Comparison of ENCODE assay signal across 9 mouse cellular contexts in genomic region chr2:25289651-25290050, GRCm38 (mm10). TPM values are rescaled to one million over a fixed set of nuclear protein-coding genes. Genes with fewer than 3 reads are reported as not detected.
DNase-seq lines count a peak whose midpoint lies in the region; ATAC-seq and TF ChIP-seq lines count a peak whose summit lies in the region.
"Had no signal": no experiment of that assay in that cellular context is flagged by ENCODE, and none has a peak within 500 bp of the region (broad histone marks: within the 10 kb centered on the region; RNA-seq: fewer than 3 reads in every experiment).

Gene Lrrc26, plus strand, starts transcription at chr2:25289915.

- H3K27ac ChIP-seq in embryonic facial prominence, embryonic 15.5 days (replicated peaks), result no peak within 1 kb of the TSS
- H3K27ac ChIP-seq in kidney, adult 2 months (ENCODE audit: insufficient read depth, low read depth, low read length), result no peak within 1 kb of the TSS

- no peak for TF ChIP-seq POLR2A in kidney, adult 2 months (IDR thresholded peaks at IDR 0.05; ENCODE audit: low read depth, low read length)

- H3K9ac ChIP-seq in embryonic facial prominence, embryonic 15.5 days, result no peak within 1 kb of the TSS

- ATAC-seq in embryonic facial prominence, embryonic 15.5 days (ENCODE audit: insufficient number of reproducible peaks, low FRiP score, low TSS enrichment, low read depth), result no peak
- no peak for ATAC-seq in monocyte, adult 5-6 weeks (replicated peaks; ENCODE audit: insufficient number of reproducible peaks, low FRiP score, low TSS enrichment, poor library complexity, severe bottlenecking)
- ATAC-seq in megakaryocyte-erythroid progenitor cell, adult 5-6 weeks (replicated peaks; ENCODE audit: low FRiP score, low TSS enrichment, poor library complexity, severe bottlenecking), result no peak

- H3K4me2 ChIP-seq in embryonic facial prominence, embryonic 15.5 days (replicated peaks), result peak within 1 kb of the TSS; percentile 49

- WGBS in embryonic facial prominence, embryonic 15.5 days, result 6% methylated on average over 11 of the region's 11 CpGs
- 5% methylated on average over 11 of the region's 11 CpGs for WGBS in kidney, adult 2 months

- H3K4me3 ChIP-seq in embryonic facial prominence, embryonic 15.5 days (replicated peaks), result peak within 1 kb of the TSS; percentile 38
- H3K4me3 ChIP-seq in kidney, adult 2 months (ENCODE audit: insufficient read depth, low read depth, low read length), result peak within 1 kb of the TSS; percentile 5; the same call in 1 of the 2 replicates

- no peak for TF ChIP-seq CTCF in kidney, adult 2 months (conservative IDR thresholded peaks at IDR 0.05; ENCODE audit: insufficient read depth, insufficient read length, low read depth, low read length)

- H3K27me3 ChIP-seq in embryonic facial prominence, embryonic 15.5 days, result peaks cover 73% of the 10 kb centered on the region
- H3K27me3 ChIP-seq in kidney, adult 2 months (replicated peaks; ENCODE audit: control insufficient read depth, insufficient read depth, low read length), result no peaks in the 10 kb centered on the region; the same call in 1 of the 2 replicates

- peak; percentile 53 for DNase-seq in ovary, postnatal 36 days (ENCODE audit: low spot score)
- no peak for DNase-seq in ovary, postnatal 10 days (ENCODE audit: low spot score)
- peak; percentile 91 for DNase-seq in kidney, adult 2 months
- peak; percentile 64 for DNase-seq in lung, postnatal 25 days (ENCODE audit: low spot score)
- DNase-seq in right cerebral cortex, adult 18-20 months, result no peak

- H3K36me3 ChIP-seq in embryonic facial prominence, embryonic 15.5 days, result peaks cover 11% of the 10 kb centered on the region
- no peaks in the 10 kb centered on the region for H3K36me3 ChIP-seq in kidney, adult 2 months (ENCODE audit: control insufficient read depth, insufficient read depth, low read length)

- H3K9me3 ChIP-seq in embryonic facial prominence, embryonic 15.5 days (replicated peaks), result no peaks in the 10 kb centered on the region

- peaks cover 63% of the 10 kb centered on the region for H3K4me1 ChIP-seq in embryonic facial prominence, embryonic 15.5 days
- H3K4me1 ChIP-seq in kidney, adult 2 months (ENCODE audit: control insufficient read depth, insufficient read depth, low read length), result peaks cover 8% of the 10 kb centered on the region

RNA-seq across cellular contexts. Expression of gene Lrrc26, which starts in this region (rescaled TPM):
- 4.9 and 5.2 TPM in 2 replicates for polyA plus RNA-seq in embryonic facial prominence, embryonic 15.5 days (2015; fragmentation: Nextera tagmentation; extraction: Ambion mirVana)
- polyA plus RNA-seq in kidney, adult 2 months (2012; rRNA removed), result 2.7 and 3.0 TPM in 2 replicates
- total RNA-seq in monocyte, adult 5-6 weeks (2017), result not detected in 3 replicates
- not detected in 2 replicates for total RNA-seq in megakaryocyte-erythroid progenitor cell, adult 5-6 weeks (2014; fragmentation: Nextera tagmentation)
- not detected in 2 replicates for total RNA-seq in megakaryocyte-erythroid progenitor cell, adult 5-6 weeks (2017)
- total RNA-seq: left cerebral cortex, postnatal 25 days had no signal

Comparison
In these comparisons a context has a peak if more than half of its experiments do, and no peak if none do; other contexts are left out.
1. DNase-seq: peak in ovary, postnatal 36 days (single experiment), kidney, adult 2 months (single experiment) and lung, postnatal 25 days (single experiment); none in ovary, postnatal 10 days (single experiment) and right cerebral cortex, adult 18-20 months (single experiment).